Mouse (Mus musculus): ENCODE results near the gene Arpc2.

- TF ChIP-seq CTCF (conservative IDR thresholded peaks at IDR 0.05; ENCODE audit: low read length) (peak; percentile 61), POU5F1 (IDR thresholded peaks at IDR 0.05; ENCODE audit: borderline replicate concordance, low read length) (no peak), NANOG (IDR thresholded peaks at IDR 0.05; ENCODE audit: borderline replicate concordance, low read length) (no peak)
Observed at GRCm38 (mm10) chr1:74313049-74313692, 77.3 kb downstream of the Arpc2 start.
